Mouse (Mus musculus) Patski (cell line): ENCODE measurements around the gene Maml3. TPM values are rescaled to one million over a fixed set of nuclear protein-coding genes. Genes with fewer than 3 reads are reported as not detected.

Experiments
- ATAC-seq: fragments of 100-300 bp; one replicate; pipeline ENCODE4 v1.8.0; 2021
- CTCF ChIA-PET: fragments of 350-600 bp; sonication (Branson Sonifier 250); formaldehyde crosslinking; loops from one replicate; lab custom pipeline; 2022; ENCODE audit warnings: inconsistent platforms; lab: Charles Lee
- POLR2A ChIA-PET: fragments of 350-600 bp; sonication (Branson Sonifier 250); formaldehyde crosslinking; loops from one replicate; lab custom pipeline; 2022; ENCODE audit warnings: antibody characterized with exemption, inconsistent platforms; lab: Charles Lee
- DNase-seq: peaks from one replicate; pipeline ENCODE4 v3.0.0-alpha.2; 2011; ENCODE audit warnings: low read depth, low spot score
- H3K27me3 ChIP-seq: fragments of 371-371 bp; one replicate; pipeline ENCODE4 v1.5.1; 2021
- CTCF ChIP-seq: fragments of 100-300 bp; IDR thresholded peaks from one replicate; pipeline ENCODE4 v1.5.1; 2021
- in situ Hi-C: fragments of 300-500 bp; cut with MboI; formaldehyde crosslinking; loops from 3 replicates; pipeline ENCODE4 v1.11.1; 2018; ENCODE audit warnings: low pct_unique_long_range_greater_than_20kb, mixed read lengths
- polyA plus RNA-seq: library from polyadenylated mRNA; unstranded; gene quantifications from one replicate; pipeline ENCODE4 v1.2.3, GENCODE M21; 2021

The Maml3 gene
- polyA plus RNA-seq, 1 experiment from 2014 or later: 7.7 TPM

DNA sequence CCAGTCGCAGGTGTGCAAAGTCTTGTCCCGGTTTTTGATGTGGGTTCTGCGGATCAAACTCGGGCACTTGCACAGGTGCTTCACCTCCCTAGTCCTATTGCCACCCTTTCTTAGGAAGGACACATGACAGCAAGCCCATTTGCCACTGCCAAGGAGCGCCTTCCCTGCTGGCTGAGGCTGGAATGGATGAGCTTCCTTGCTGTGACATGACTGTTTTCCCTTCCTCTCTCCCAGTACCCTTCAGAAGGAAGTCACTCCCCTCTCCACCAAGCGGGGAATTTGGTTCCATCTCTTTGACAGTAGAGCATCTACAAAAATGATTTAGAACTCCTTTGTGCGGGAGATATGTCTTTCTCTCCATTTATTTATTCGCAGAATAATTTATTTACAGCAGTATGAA, 155.2 kb downstream of the Maml3 start:
- POLR2A ChIA-PET: no interaction called here
- in situ Hi-C loops: no loop called here
- no peak for DNase-seq
- no peak for ATAC-seq
- no peaks in the 10 kb centered on the region for H3K27me3 ChIP-seq
- CTCF ChIA-PET: interaction anchor here (0.8 to 2.3 kb wide), 2 partner anchors 24 to 38 kb away, joined by 3 to 8 read pairs; no protein-coding TSS in a partner anchor
- no peak for TF ChIP-seq CTCF

GRCm38 (mm10) chr3:51947168-51947567, 157.7 kb downstream of the Maml3 start:
- ATAC-seq: no peak
- DNase-seq: no peak
- TF ChIP-seq CTCF: no peak
- CTCF ChIA-PET: interaction anchor here (0.7 to 1.2 kb wide), 2 partner anchors 10 to 19 kb away, joined by 3 read pairs; no protein-coding TSS in a partner anchor
- no peaks in the 10 kb centered on the region for H3K27me3 ChIP-seq
- POLR2A ChIA-PET: interaction anchor here (0.5 to 0.8 kb wide), 2 partner anchors 22 to 268 kb away, joined by 3 to 5 read pairs; no protein-coding TSS in a partner anchor
- in situ Hi-C loops: no loop called here

- peak; percentile 95 for ATAC-seq
- in situ Hi-C loops: loop anchor here (5.0 kb wide), 1 partner anchor 159 kb away; no protein-coding TSS in a partner anchor
Observed at GRCm38 (mm10) chr3:51943642-51944041, 161.2 kb downstream of the Maml3 start.

GRCm38 (mm10) chr3:51941781-51942180, 163.1 kb downstream of the Maml3 start:
- no peak for DNase-seq
- in situ Hi-C loops: loop anchor here (5.0 kb wide), 1 partner anchor 161 kb away; no protein-coding TSS in a partner anchor

More at GRCm38 (mm10) chr3:51943642-51944041, 161.2 kb downstream of the Maml3 start:
- POLR2A ChIA-PET: interaction anchor here (0.6 to 1.9 kb wide), 6 partner anchors 16 to 205 kb away, joined by 3 to 4 read pairs (median 3); no protein-coding TSS in a partner anchor
- no peak for TF ChIP-seq CTCF
- H3K27me3 ChIP-seq: no peaks in the 10 kb centered on the region
- peak; percentile 96 for DNase-seq
- CTCF ChIA-PET: interaction anchor here (1.0 to 1.9 kb wide), 5 partner anchors 16 to 69 kb away, joined by 3 to 4 read pairs (median 3); no protein-coding TSS in a partner anchor

DNA sequence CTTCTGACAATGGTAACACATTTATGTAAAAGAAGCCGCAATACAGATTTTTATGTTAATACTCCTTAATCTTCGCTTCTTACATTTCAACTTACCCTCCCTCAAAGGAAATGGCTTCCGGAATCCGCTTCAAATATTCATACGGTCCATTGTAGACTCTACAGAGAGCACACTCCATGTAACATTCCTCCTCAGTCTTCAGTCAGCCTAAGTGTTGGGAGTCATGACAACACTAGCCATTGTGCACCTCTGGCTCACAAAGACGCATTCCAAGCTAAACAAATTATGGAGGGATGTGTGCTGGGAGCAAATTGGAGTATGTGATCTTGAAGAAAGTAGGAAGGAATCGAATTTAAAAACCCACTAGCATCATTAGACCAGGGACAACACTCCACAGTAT, 165.0 kb downstream of the Maml3 start:
- in situ Hi-C loops: loop anchor here (5.0 kb wide), 1 partner anchor 162 kb away; no protein-coding TSS in a partner anchor
- no peaks in the 10 kb centered on the region for H3K27me3 ChIP-seq
- ATAC-seq (no peak), DNase-seq (no peak)
- CTCF ChIA-PET: interaction anchor here (1.5 kb wide), 1 partner anchor 28 kb away, joined by 3 read pairs; no protein-coding TSS in a partner anchor
- POLR2A ChIA-PET: no interaction called here
- TF ChIP-seq CTCF: no peak

More at GRCm38 (mm10) chr3:51941781-51942180, 163.1 kb downstream of the Maml3 start:
- ChIA-PET POLR2A (interaction anchor here (0.5 to 1.4 kb wide), 2 partner anchors 97 to 162 kb away, joined by 3 read pairs; no protein-coding TSS in a partner anchor), CTCF (interaction anchor here (1.2 to 1.9 kb wide), 2 partner anchors 20 to 115 kb away, joined by 3 to 4 read pairs; no protein-coding TSS in a partner anchor)
- H3K27me3 ChIP-seq: no peaks in the 10 kb centered on the region
- no peak for ATAC-seq
- TF ChIP-seq CTCF: no peak

GRCm38 (mm10) chr3:51939054-51939453, 165.8 kb downstream of the Maml3 start:
- DNase-seq (no peak), ATAC-seq (no peak)
- in situ Hi-C loops: no loop called here
- CTCF ChIA-PET: interaction anchor here (0.9 to 1.5 kb wide), 3 partner anchors 17 to 74 kb away, joined by 3 to 4 read pairs (median 3); no protein-coding TSS in a partner anchor
- POLR2A ChIA-PET: no interaction called here
- TF ChIP-seq CTCF: no peak
- H3K27me3 ChIP-seq: no peaks in the 10 kb centered on the region

GRCm38 (mm10) chr3:51937176-51937575, 167.7 kb downstream of the Maml3 start:
- H3K27me3 ChIP-seq: no peaks in the 10 kb centered on the region
- DNase-seq: no peak
- no peak for ATAC-seq
- TF ChIP-seq CTCF: no peak
- in situ Hi-C loops: no loop called here
- CTCF ChIA-PET: interaction anchor here (0.9 to 1.8 kb wide), 8 partner anchors 10 to 285 kb away, joined by 3 to 8 read pairs (median 3); no protein-coding TSS in a partner anchor
- POLR2A ChIA-PET: interaction anchor here (1.1 kb wide), 1 partner anchor 20 kb away, joined by 4 read pairs; no protein-coding TSS in a partner anchor

- ChIA-PET POLR2A (interaction anchor here (0.6 to 1.1 kb wide), 3 partner anchors 8 to 434 kb away, joined by 3 to 9 read pairs (median 3); no protein-coding TSS in a partner anchor), CTCF (interaction anchor here (1.2 to 1.3 kb wide), 2 partner anchors 9 to 11 kb away, joined by 3 read pairs; no protein-coding TSS in a partner anchor)
- no peaks in the 10 kb centered on the region for H3K27me3 ChIP-seq
- ATAC-seq: peak; percentile 79
- in situ Hi-C loops: no loop called here
- no peak for TF ChIP-seq CTCF
- peak; percentile 83 for DNase-seq
Observed at GRCm38 (mm10) chr3:51934531-51935485, 170.1 kb downstream of the Maml3 start.

- ATAC-seq (no peak), DNase-seq (no peak)
- CTCF ChIA-PET: interaction anchor here (0.9 to 1.4 kb wide), 3 partner anchors 9 to 40 kb away, joined by 3 read pairs; no protein-coding TSS in a partner anchor
- POLR2A ChIA-PET: interaction anchor here (0.6 to 1.1 kb wide), 2 partner anchors 15 to 17 kb away, joined by 3 to 8 read pairs; no protein-coding TSS in a partner anchor
- TF ChIP-seq CTCF: no peak
- no peaks in the 10 kb centered on the region for H3K27me3 ChIP-seq
- in situ Hi-C loops: no loop called here
Observed at GRCm38 (mm10) chr3:51928188-51928587, 176.7 kb downstream of the Maml3 start.
